Mouse (Mus musculus): Measurements from ENCODE around the gene Nup214. TPM values are rescaled to one million over a fixed set of nuclear protein-coding genes. Genes with fewer than 3 reads are reported as not detected.

Gene Nup214
- polyA plus RNA-seq, 1 experiment = 75.8 TPM

DNA sequence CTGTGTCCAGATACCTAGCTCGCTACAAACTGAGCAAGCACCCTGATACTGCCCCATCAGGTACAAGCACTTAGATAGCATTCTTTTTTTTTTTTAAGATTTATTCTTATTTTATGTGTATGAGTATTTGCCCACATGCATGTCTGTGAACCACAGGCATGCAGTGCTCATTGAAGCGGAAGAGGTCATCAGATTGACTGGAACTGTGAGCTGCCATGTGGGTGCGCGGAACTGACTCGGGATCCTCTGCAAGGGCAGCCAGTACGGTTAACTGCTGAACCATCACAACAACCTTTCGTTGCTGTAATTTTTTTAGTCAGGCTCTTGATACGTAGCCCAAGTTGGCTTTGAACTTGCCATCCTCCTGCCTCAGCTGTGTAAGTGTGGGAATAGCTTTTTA, 13.2 kb upstream of the Nup214 start:
- no peaks in the 10 kb centered on the region for H3K27me3 ChIP-seq (ENCODE audit: control insufficient read depth, insufficient read depth, low read length)
- TF ChIP-seq POLR2A (IDR thresholded peaks at IDR 0.05; ENCODE audit: control insufficient read depth, extremely low read depth, insufficient read depth, low read length, poor library complexity) (no peak), CTCF (IDR thresholded peaks at IDR 0.05; ENCODE audit: borderline replicate concordance, control insufficient read depth, extremely low read depth, insufficient read depth, low read length, poor library complexity) (no peak)
- H3K36me3 ChIP-seq (ENCODE audit: control insufficient read depth, insufficient read depth, low read length) = no peaks in the 10 kb centered on the region
- DNase-seq = no peak
- no peaks in the 10 kb centered on the region for H3K4me1 ChIP-seq (replicated peaks; ENCODE audit: control insufficient read depth, insufficient read depth, low read length)
- no peak overlapping the region for H3K27ac ChIP-seq (ENCODE audit: control insufficient read depth, insufficient read depth, low read length)
- H3K4me3 ChIP-seq (ENCODE audit: control insufficient read depth, insufficient read depth, low read length) = no peak overlapping the region
- 95% methylated on average over 8 of the region's 8 CpGs for WGBS

DNA sequence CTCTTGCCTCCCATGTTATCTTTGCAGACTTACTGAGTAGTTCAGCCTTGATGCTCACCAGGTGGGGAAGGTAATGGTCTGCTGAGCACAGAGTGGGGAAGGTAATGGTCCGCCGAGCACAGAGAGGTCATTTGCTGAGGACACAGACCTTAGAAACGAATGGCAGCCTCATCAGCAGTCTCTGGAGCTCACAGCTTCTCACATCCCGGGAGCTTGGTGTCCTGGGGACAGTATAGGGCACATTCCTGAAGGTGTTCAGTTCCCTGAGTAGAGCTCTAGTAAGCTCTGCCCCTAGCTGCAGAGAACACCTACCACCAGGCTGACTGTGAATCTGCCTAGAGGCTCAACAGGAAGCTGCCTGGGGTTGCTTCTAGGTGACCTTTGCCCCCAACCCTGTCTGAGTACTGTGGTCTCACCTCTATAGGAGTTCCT, 12.4 kb upstream of the Nup214 start:
- Histone ChIP-seq H3K4me3 (ENCODE audit: control insufficient read depth, insufficient read depth, low read length) (no peak overlapping the region), H3K36me3 (ENCODE audit: control insufficient read depth, insufficient read depth, low read length) (no peaks in the 10 kb centered on the region), H3K4me1 (replicated peaks; ENCODE audit: control insufficient read depth, insufficient read depth, low read length) (no peaks in the 10 kb centered on the region), H3K27ac (ENCODE audit: control insufficient read depth, insufficient read depth, low read length) (no peak overlapping the region), H3K27me3 (ENCODE audit: control insufficient read depth, insufficient read depth, low read length) (no peaks in the 10 kb centered on the region)
- TF ChIP-seq POLR2A (IDR thresholded peaks at IDR 0.05; ENCODE audit: control insufficient read depth, extremely low read depth, insufficient read depth, low read length, poor library complexity) = no peak
- no peak for TF ChIP-seq CTCF (IDR thresholded peaks at IDR 0.05; ENCODE audit: borderline replicate concordance, control insufficient read depth, extremely low read depth, insufficient read depth, low read length, poor library complexity)
- no peak for DNase-seq
- 83% methylated on average over 4 of the region's 4 CpGs for WGBS

DNA sequence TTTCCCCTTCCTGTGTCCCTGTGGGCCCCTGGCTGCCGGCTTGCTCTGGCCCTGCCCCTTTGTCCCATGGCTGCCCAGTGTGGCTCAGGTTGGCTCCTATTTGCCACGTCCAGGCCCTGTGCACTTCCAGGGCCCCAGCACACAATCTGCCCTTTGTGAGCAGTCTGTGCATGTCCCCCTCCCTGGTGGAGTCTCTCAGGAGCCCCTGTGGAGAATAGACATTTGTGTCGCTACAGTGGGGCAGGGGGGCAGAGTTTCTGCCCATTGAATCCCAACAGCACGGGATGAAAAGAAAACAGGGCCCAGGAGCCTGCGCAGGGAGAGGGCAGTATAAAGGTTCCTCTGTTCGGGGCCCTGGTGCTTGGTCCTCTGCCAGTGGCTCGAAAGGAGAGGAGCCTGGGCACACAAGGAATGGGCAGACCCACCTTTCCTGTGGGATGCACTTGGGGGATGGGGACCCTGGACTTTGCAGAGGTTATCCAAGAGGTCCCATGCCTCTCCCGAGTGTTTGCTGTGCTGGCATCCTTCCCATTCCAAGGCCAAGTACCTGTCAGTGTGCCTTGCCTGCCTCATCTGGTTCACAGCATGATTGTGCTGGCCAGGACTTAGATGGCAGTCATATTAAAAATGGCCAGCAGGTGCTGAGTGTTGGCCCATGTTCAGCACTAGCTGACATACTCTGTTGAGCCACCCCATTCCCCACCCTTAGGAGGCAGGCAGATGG, 11.6 kb upstream of the Nup214 start:
- Histone ChIP-seq H3K27ac (ENCODE audit: control insufficient read depth, insufficient read depth, low read length) (no peak overlapping the region), H3K27me3 (ENCODE audit: control insufficient read depth, insufficient read depth, low read length) (no peaks in the 10 kb centered on the region), H3K4me3 (ENCODE audit: control insufficient read depth, insufficient read depth, low read length) (no peak overlapping the region), H3K36me3 (ENCODE audit: control insufficient read depth, insufficient read depth, low read length) (no peaks in the 10 kb centered on the region), H3K4me1 (replicated peaks; ENCODE audit: control insufficient read depth, insufficient read depth, low read length) (no peaks in the 10 kb centered on the region)
- TF ChIP-seq CTCF (IDR thresholded peaks at IDR 0.05; ENCODE audit: borderline replicate concordance, control insufficient read depth, extremely low read depth, insufficient read depth, low read length, poor library complexity) = no peak
- TF ChIP-seq POLR2A (IDR thresholded peaks at IDR 0.05; ENCODE audit: control insufficient read depth, extremely low read depth, insufficient read depth, low read length, poor library complexity) = no peak
- WGBS = 92% methylated on average over 8 of the region's 8 CpGs
- no peak for DNase-seq

DNA sequence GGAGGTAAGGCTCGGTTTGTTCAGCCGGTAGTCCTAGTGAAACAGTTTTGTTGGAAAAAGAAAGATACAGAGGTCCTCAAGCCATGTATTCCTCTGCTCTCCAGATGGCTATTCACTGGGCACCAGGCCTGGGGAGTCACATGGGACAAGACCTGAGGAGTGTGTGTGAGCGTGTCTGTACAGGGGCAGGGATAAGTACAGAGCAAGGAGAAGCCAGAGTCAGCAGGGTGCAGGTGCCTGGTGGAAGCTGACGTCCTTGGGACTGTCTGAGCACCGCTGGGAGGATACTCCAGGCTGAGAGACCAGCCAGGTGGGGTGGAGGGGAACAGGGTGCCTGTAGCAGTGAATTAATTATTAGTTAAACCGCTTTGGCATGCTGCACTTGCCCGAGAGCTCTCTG, 10.7 kb upstream of the Nup214 start:
- Histone ChIP-seq H3K4me1 (replicated peaks; ENCODE audit: control insufficient read depth, insufficient read depth, low read length) (no peaks in the 10 kb centered on the region), H3K36me3 (ENCODE audit: control insufficient read depth, insufficient read depth, low read length) (no peaks in the 10 kb centered on the region), H3K27ac (ENCODE audit: control insufficient read depth, insufficient read depth, low read length) (no peak overlapping the region), H3K4me3 (ENCODE audit: control insufficient read depth, insufficient read depth, low read length) (no peak overlapping the region), H3K27me3 (ENCODE audit: control insufficient read depth, insufficient read depth, low read length) (no peaks in the 10 kb centered on the region)
- 90% methylated on average over 7 of the region's 7 CpGs for WGBS
- TF ChIP-seq CTCF (IDR thresholded peaks at IDR 0.05; ENCODE audit: borderline replicate concordance, control insufficient read depth, extremely low read depth, insufficient read depth, low read length, poor library complexity) (no peak), POLR2A (IDR thresholded peaks at IDR 0.05; ENCODE audit: control insufficient read depth, extremely low read depth, insufficient read depth, low read length, poor library complexity) (no peak)
- DNase-seq = no peak

DNA sequence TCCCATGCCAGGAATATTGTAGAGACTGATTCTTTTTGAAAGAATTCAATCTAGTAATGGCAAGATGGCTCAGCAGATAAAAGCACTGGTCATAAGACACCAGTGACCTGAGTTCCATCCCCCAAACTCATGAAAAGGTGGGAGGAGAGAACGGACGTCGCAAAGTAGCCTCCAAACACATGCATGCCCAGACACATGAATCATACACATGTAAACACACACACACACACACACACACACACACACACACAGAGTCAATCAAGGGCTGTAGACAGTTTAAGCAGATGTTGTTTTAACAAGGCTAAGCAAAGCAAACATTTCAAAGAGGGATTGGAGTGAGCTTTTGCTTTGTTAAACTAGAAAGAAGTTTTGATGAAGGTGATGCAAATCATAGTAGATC, 10.0 kb upstream of the Nup214 start:
- DNase-seq = no peak
- TF ChIP-seq POLR2A (IDR thresholded peaks at IDR 0.05; ENCODE audit: control insufficient read depth, extremely low read depth, insufficient read depth, low read length, poor library complexity) = no peak
- TF ChIP-seq CTCF (IDR thresholded peaks at IDR 0.05; ENCODE audit: borderline replicate concordance, control insufficient read depth, extremely low read depth, insufficient read depth, low read length, poor library complexity) = no peak
- Histone ChIP-seq H3K4me3 (ENCODE audit: control insufficient read depth, insufficient read depth, low read length) (no peak overlapping the region), H3K36me3 (ENCODE audit: control insufficient read depth, insufficient read depth, low read length) (no peaks in the 10 kb centered on the region), H3K27me3 (ENCODE audit: control insufficient read depth, insufficient read depth, low read length) (no peaks in the 10 kb centered on the region), H3K4me1 (replicated peaks; ENCODE audit: control insufficient read depth, insufficient read depth, low read length) (no peaks in the 10 kb centered on the region), H3K27ac (ENCODE audit: control insufficient read depth, insufficient read depth, low read length) (no peak overlapping the region)
- 93% methylated on average over 3 of the region's 3 CpGs for WGBS

DNA sequence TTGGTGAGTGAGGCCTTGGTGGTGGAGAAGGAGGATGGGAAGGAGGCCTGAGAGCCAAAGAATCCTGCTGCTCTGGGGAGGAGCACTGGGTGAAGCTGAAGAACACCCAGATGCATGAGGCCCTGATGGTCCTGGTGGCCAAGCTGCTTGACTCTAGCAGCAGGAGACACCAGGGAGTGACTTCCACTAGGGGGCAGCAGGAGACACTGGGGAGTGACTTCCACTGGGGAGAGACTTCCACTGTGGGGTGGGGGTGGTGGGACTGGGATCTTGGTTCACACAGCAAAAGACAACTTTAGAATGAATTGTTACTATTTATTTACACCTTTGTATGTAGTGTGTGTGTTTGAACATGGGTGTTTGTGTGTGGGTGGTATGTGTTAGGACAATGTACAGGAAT, 9.1 kb upstream of the Nup214 start:
- Histone ChIP-seq H3K4me1 (replicated peaks; ENCODE audit: control insufficient read depth, insufficient read depth, low read length) (no peaks in the 10 kb centered on the region), H3K27ac (ENCODE audit: control insufficient read depth, insufficient read depth, low read length) (no peak overlapping the region)

DNA sequence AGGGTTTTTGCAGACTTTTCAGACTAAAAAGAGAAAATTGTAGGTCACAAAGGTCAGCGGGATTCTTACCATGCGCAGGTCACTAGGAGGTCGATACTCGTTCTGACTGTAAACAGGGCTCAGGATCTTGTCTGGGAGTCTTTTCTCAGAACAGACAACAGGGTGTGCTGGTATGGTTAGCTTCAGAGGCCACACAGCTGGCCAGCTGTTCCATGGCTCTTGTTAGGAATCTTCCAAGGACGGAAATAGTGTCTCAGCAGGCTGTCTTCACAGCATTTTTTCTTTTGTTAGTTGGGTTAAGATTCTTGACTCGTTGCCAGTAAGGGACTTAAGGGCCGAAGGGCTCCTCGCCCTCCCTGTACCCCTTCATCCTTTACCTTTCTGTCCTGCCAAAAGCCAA, 7.4 kb upstream of the Nup214 start:
- Histone ChIP-seq H3K4me1 (replicated peaks; ENCODE audit: control insufficient read depth, insufficient read depth, low read length) (no peaks in the 10 kb centered on the region), H3K36me3 (ENCODE audit: control insufficient read depth, insufficient read depth, low read length) (no peaks in the 10 kb centered on the region), H3K27ac (ENCODE audit: control insufficient read depth, insufficient read depth, low read length) (no peak overlapping the region), H3K4me3 (ENCODE audit: control insufficient read depth, insufficient read depth, low read length) (no peak overlapping the region), H3K27me3 (ENCODE audit: control insufficient read depth, insufficient read depth, low read length) (no peaks in the 10 kb centered on the region)
- DNase-seq = no peak
- no peak for TF ChIP-seq POLR2A (IDR thresholded peaks at IDR 0.05; ENCODE audit: control insufficient read depth, extremely low read depth, insufficient read depth, low read length, poor library complexity)
- WGBS = 90% methylated on average over 8 of the region's 8 CpGs

More for the DNA sequence above, 9.1 kb upstream of the Nup214 start:
- no peaks in the 10 kb centered on the region for H3K27me3 ChIP-seq (ENCODE audit: control insufficient read depth, insufficient read depth, low read length)
- no peaks in the 10 kb centered on the region for H3K36me3 ChIP-seq (ENCODE audit: control insufficient read depth, insufficient read depth, low read length)
- peak; percentile 78 for DNase-seq
- TF ChIP-seq POLR2A (IDR thresholded peaks at IDR 0.05; ENCODE audit: control insufficient read depth, extremely low read depth, insufficient read depth, low read length, poor library complexity) = no peak
- TF ChIP-seq CTCF (IDR thresholded peaks at IDR 0.05; ENCODE audit: borderline replicate concordance, control insufficient read depth, extremely low read depth, insufficient read depth, low read length, poor library complexity) = peak; percentile 85
- H3K4me3 ChIP-seq (ENCODE audit: control insufficient read depth, insufficient read depth, low read length) = no peak overlapping the region

Data from thymus, adult 2 months (tissue).